Mouse (Mus musculus) urinary bladder, adult 18-20 months (tissue): Measurements from ENCODE around the gene Abhd8.

Source experiments
- DNase-seq, 2 experiments: peaks; one replicate each; pipeline ENCODE4 v3.0.0; 2022; ENCODE audit warnings: low spot score in 2 of 2, mixed read lengths in 2 of 2

Gene Abhd8

DNA sequence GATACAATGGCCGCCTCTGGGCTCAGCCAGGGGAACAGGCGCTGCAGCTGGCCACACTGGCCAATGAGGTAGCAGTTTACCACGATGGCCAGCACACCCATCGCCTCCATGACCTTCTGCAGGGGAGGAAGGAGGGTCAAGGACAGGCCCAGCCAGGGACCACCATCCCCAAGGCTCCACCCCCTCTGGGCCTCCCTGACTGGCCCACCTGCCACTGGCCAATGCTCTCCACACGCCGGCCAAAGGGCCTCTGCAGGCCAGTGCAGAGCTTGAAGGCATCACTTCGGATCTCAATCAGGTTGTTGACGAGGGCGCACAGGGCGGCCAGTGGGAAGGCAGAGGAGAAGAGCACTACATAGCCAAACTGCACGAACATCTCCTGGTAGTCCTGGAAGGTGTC lies 15.5 kb upstream of the Abhd8 start:
- DNase-seq, result no peak

DNA sequence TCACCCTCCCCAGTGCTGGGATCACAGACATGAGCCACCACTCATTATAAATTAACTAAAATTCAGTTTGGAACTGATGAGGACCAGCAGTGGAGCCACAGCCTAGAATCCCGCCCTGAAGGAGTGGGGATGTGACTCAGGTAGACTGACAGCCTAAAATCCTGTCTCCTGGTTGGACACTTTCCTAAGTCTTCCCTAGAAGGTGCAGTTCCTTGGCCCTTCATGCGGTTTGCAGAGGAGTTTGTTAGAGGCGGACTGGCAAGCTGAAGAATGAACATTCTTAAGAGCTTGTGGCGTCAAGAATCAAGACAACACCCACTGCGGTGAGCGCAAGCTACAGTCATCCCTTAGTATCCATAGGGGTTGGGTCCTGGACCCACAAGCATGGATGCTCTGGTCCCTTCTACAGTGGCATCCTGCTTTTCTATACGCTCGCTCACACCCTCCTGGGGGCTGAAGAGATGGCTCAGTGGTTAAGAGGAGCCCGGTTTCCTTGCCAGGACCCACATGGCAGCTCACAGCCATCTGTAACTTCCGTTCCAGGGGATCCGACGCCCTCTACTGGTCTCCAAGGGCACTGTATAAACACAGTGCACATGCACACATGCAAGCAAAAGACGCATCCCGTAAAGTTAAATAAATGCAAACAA lies 13.9 kb upstream of the Abhd8 start:
- no peak for DNase-seq

DNA sequence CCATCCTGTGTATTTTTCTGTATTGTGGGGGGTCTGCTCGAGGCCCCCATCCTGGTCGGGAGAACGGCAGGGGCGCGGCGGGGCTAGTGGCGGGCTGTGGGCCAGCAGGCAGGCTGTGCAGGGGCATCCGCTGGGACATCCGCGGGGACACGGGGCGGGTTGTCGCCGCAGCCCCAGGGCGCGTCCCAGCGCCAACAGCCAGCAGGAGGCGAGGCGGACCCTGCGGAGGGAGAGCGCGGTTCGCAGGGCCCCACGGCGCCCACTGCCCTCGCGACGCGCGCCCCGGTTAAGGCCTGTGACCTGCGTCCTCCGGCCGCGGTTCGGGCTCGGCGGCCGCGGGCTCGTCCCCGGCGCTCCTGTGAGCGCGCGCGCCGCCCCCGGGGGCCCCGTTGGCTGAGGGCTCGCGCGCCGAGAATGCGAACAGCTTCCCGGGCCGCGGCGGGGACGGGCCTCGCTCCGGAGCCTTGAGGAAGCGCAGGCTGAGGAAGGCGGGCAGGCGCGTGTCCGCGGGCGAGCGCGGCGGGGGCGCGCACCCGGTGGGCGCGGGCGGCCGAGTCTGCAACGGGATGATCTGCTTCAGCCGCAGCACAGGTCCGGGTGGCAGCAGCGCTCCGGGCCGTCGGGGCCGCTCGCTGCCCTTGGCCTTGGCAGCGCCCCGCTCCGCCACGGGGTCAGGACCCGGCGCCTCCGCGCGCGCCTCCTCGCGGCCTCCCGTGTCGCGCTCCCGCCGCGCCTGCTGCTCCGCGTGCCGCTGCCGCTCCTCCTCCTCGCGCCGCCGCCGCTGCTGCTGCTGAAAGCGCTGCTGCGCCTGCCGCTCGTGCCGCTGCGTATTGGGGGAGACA lies 12.9 kb upstream of the Abhd8 start:
- DNase-seq, result peak; percentile 65 to 80

DNA sequence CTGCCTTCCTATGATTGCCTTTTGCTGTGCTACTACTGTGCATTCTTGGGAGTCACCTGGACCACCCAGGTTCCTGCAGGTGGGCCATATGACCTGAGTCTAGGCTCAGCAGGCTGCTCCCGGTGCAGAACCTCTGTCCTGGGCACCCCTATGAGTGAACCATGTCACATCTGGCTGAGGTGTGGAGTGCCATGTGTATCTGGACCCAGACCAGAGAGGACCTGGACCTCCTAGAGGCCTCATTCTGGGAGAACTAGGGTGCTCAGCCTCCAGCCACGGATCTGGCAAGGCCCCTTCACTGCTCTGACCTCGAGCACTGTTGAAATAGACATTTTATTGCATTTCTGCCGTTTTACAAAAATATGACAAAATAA lies 12.2 kb upstream of the Abhd8 start:
- no peak for DNase-seq

DNA sequence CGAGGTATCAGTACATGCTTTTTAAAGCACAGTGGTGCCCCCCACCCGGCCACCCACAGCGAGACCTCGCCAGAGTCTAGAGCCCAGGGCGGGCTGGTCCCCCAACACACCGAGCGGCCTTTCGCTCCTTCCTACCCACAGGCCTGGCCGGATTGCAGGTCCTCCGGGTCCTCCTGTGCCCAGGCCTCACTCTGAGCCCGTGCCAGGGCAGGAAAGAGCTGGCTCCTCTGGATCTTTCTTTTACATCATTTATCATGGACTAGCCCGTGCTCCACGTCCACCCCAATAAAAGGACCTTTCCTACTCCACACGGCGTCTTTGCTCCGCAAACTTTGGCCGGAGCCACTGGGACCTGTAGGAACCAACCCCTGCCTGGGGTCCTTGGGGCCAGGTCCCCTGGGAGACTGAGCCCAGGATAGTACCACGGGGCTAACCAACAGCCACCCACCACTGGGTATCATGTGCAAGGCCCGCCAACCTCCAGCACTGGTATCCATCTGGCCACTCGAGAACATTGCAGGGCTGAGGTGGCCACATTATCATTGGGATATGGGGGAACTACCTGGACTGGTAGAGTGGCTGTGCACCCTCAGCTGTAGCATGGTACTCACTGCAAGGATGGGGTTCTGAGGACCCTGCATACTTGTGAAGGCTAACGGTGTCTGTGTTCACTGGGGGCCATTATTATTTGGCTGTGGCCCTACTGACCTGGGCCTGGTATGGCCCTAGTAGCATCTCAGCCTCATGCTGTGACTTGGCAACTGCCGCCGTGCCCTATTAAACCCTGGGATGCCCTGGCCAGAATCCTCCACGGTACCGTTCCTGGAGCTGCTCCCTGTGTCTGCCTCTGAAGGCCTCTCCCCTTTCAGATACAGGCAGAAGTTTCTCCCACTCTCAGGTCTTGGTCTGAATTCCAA lies 11.6 kb upstream of the Abhd8 start:
- DNase-seq, result no peak

DNA sequence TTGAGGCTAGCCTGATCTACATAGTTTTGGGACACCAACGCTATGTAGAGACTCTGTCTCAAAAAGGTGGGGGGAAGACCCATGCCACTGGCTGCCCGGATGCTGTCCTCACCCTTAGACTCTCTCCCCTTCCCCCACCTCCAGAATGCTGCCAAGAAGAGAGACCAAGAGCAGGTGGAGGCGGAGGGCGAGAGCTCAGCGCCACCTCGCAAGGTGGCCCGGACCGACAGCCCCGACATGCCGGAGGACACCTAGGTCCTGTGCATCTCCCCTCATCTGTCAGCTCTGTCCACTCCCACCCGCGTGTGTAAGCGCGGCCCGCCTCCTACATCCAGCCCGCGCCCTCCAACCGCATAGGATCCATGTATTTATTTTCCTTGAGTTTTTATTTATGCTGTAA lies 10.9 kb upstream of the Abhd8 start:
- DNase-seq, result no peak

DNA sequence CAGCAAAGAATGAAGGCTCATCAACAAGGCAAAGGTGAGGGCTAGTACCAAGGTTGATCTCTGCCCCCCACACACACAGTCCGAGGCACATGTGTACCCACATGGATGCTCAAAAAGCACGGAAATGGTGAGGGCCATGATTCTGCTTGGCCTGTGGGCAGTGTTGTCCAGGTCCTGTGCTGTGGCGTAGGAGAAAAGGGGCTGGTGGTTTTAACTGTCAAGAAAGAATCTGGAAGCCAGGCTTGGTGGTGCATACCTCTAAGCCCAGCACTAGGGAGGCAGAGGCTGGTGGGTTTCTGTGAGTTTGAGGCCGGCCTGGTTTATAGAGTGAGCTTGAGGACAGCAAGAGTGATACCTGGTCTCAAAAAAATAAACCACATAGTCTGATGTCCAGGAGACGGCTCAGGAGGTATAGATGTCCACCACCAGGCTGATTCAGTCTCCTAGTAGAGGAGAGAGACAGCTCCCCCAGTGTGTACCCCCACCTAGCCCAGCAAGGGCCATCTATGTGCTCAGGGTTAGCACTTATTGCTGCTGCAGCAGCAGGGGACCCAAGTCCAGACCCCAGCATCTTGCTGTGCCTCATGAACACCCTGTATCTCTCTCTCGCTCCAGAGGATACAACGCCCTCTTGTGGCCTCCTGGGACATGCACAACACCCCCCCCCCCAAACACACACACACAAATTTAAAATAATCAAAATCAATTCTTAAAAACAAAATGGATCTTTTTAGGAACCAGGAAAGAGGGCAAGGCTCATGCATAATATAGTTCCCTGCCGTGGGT lies 9.3 kb upstream of the Abhd8 start:
- no peak for DNase-seq

DNA sequence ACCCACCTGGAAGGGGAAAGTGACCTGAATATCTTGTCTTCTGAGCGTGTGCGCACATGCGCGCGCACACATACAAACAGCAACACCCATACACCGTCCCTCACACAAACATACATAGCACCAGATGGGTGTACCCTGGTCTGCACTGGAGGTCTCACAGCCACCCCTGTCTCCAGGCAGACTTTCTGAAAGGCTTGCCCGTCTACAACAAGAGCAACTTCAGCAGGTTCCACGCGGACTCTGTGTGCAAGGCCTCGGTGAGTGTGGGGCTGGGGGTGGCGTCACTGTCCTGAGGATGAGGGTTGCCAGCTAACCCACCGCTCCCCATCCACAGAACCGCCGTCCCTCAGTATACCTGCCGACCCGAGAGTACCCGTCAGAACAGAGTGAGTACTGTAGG lies 8.4 kb upstream of the Abhd8 start:
- no peak for DNase-seq

DNA sequence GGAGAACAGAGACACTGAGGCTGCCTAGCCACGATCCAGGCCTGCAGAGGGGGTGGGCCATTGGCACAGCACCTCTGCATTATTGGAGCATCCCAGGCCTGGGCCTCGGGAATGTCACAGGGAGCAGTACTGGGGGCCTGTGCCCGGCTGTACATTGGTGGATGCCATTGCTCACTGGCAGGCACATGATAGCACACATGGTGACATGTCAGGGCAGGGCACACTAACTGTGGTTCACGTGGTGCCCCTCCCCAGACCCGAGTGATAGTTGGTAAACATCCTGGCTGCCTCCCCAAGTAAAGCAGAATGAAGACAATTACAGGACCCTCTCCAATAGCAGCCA lies 7.4 kb upstream of the Abhd8 start:
- no peak for DNase-seq

DNA sequence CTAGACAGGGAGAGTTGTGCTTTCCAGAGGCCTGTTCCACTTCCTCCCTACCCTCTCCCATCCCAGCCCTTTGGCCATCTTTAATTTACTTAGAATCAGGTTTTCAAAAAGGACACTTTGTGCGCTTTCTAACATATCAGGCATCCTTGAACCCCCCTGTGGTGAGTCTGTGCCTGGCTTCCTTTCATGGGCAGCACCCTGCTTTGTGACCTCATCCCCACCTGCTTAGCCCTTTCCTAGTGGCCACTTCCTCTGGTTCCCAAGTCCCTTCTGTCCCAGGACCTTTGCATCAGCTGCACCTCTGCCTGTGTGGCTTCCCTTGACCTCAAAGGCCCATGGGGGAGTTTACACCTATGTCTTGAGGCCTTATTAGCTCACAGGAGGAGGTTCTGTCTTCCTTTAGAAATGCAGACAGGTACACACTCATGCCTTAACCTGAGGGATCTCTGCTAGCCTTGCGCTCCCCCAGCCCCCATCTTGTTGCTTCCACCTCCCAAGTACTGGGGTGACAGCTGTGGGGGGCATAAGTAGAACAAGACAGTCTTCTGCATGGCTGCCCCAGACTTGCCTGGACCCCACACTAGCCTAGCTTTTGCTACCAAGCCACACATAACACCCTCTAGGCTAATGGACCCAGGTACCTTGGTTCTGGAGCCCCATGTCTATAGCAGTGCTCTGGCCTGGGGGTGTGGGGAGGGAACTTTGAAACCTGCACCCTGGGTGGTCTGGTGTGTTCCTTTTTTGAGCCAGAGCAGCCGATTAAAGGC lies 6.9 kb upstream of the Abhd8 start:
- no peak for DNase-seq

DNA sequence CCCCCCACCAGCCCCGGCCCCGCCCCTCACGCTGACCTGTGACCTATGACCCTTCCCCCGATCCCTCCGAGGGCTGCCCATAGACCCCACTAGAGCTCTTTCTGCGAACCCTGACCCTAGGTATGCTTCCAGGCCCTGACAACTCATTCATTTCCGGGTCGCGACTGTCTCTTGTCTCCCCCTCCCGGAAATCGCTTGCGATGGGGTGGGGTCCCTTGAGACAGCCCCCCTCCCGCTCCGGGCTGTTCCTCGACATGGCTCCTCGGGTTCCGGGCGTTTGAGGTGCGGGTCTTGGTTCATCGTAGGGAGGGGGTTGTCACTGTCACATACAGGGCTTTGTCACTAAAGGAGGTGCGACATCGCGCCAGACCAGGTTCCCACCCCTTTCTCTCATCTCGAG lies 6.0 kb upstream of the Abhd8 start:
- peak in 1 of 2 experiments; percentile 29 for DNase-seq

DNA sequence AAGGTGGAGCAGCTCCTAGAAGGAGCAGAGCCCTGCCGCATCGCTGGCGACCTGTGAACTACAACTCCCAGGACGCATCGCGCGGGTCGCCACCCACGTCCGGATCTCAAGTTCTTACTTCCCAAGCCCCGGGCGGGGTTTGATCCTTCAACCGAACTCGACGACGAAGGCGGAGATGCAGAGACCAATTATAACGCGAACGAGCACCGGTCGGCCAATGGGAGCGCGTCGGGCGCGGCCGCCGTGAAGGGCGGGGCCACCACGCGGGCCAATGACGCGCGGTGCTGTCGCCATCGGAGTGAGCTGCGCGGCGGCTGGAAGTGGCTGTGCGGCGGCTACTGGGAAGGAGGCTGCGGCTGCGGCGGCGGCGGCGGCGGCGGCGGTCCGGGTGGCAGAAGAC lies 5.5 kb upstream of the Abhd8 start, which contains the start of gene Dda1:
Dda1 (plus strand) TSS at position 284 of the 400 bp plus-strand sequence.
- DNase-seq, result peak; percentile 85 to 97

DNA sequence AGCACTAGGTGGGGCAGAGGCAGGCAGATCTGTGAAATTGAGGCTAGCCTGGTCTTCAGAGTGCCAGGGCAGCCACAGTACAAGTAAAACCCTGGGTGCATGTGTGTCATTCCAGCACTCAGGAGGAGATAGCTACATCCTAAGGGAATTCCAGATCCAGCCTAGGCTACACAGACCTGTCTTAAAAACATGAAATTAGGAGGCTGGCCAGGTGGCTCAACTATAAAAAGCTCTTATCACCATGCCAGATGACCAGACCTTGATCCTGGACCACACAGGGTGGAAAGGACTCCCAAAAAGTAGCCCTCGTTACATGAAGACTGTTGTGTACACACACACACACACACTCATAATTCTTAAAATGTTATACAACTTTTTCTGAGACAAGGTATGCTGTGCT lies 4.5 kb upstream of the Abhd8 start:
- DNase-seq, result no peak

DNA sequence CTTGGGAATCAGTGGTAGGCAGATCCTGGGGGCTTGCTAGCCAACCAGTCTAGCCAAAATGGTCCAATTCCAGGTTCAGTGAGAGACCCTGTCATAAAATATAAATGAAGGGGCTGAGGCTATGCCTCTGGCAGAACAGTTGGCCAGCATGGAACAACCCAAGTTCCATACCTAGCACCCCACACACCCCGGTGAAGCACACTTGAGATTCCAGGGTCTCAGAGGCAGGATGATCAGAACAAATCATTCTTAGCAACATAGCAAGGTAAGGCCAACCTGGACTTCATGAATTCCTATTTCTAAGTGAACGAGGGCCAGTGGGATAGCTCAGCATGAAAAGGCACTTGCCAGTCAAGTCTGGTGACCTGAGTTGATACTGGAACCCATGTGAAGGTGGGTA lies 3.7 kb upstream of the Abhd8 start:
- no peak for DNase-seq

DNA sequence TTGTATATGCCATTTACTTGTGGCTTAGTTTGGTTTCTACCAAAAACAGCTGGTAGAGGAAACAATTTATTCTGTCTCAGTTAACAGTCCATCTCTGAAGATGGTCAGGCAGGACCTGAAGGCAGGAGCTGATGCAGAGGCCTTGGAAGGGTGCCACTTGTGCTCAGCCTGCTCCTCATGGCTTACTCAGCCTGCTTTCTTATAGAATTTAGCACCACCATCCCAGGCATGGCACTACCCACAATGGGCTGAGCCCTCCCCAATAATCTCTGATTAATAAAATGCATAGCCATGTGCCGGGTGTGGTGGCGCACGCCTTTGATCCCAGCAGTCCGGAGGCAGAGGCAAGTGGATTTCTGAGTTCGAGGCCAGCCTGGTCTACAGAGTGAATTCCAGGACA lies 2.7 kb upstream of the Abhd8 start:
- no peak for DNase-seq

DNA sequence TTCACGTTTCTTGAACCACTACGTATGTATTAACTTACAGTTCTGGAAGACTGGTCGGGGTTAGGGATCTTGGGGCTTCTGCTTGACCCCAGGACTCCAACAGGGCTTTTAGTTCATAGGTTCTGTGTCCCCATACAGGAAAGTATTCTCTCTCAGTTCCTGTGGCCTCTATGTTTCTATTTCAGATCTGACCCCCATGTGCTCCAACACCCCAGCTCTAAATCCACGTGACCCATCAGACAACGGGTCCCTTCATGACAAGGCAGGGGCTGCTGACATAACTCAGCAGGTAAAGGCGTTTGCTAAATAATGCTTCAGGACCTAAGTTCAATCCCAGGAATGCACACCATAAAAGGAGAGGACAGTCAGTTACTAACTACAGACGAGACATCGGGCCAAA lies 2.3 kb upstream of the Abhd8 start:
- DNase-seq, result no peak

DNA sequence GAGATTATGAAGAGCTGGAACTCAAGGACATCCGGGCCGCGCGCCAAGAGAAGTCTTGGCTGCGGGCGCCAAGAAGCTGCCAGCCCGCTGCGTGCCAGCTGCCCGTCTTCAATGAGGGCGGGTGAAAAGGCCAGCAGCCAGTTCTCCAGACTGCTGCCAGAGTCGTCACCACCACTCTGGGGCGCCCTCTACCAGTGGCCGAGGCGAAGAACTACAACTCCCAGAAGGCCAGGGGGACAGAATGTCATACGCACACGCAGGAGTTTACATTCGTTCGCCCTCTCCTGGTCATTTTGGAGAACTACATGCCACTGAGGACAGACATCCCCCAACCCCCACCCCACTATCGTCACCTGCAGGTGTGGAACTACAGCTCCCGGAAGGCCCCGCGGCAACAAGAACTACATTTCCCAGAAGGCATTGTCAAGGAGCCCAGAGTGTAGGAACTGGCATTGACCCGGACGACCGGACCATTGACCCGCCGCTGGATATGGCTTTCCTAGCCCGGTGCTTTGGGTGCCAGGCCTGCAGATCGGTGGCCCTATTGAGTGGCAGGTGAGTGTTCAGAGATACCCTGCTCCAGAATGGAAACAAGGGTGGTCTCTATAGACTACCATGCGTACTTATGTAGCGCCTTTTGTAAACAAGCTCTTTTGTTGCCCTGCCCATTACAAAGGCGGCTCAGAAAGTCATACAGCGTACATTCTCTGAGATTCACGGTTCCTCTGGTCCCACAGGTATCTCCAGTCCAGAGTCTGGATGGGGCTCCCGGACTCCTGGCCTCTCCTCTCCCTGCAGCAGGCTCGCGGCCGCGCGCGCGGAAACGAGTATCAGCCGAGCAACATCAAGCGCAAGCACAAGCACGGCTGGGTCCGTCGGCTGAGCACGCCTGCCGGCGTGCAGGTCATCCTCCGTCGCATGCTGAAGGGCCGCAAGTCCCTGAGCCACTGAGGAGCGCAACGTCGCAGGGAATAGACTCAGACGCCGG lies 1.4 kb upstream of the Abhd8 start, which contains the start of gene Mrpl34:
Mrpl34 (plus strand) TSS at position 447 of the 988 bp plus-strand sequence.
- peak; percentile 96 to 98 for DNase-seq

DNA sequence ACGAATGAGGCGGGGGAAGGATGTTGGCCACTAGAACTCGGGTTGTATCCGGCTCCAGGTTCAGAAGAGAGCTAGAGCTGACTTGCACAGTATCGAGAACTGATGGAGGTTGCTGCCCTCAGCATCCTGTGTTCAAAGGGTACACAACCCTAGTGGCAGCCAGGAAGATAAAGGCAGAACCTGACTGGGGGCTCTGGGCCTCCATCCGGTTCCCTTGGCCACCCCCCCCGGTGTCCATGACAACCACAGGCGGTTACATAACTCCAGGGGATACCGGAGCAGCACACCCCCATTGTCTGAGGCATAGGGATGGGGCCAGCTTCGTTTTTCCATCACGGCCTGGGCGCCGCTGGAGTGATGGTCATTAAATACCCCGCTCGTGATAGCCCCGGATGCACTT lies 669 bp downstream of the Abhd8 start:
- DNase-seq, result no peak

DNA sequence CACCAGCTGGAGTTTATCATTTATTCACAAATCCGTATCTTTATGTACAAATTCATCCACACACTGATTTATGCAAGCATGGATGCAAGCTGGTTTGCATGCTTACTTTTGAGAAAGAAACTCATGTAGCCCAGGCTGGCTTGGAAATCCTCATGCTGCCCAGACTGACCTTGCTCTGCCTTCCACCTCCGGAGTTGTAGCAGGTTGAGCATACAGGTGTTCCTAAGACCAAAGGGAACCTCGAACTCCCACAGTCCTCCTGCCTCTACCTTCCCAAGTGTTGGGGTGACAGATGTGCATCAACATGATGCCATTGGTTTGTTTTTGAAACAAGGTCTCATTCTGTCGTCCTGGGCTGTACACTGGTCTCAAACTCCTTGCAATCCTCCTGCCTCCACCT lies 1.3 kb downstream of the Abhd8 start:
- DNase-seq, result no peak
